12 mouse cellular contexts compared by ENCODE assay signal in the genomic region with DNA sequence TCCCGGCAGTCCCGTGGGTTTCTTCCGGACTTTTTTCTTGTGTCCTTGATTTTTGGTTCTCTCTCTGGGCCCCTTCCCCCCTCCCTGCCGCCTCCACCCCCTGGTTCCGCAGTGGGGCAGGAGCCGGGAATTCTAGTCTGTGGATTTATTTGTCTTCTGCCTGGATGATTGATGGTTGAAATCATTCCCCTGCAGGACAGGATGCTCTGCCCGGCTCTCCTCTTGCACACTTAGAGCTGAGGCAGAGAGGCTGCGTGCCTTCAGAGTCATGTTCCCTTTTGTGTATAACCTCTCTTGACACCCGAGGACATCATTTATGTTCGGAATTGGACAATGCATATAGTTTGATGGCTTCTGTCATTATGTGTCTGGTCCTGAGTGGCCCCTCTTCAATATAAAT.
DNase-seq lines count a peak whose midpoint lies in the region; ATAC-seq and TF ChIP-seq lines count a peak whose summit lies in the region.
"Had no signal": no experiment of that assay in that cellular context is flagged by ENCODE, and none has a peak within 500 bp of the region (broad histone marks: within the 10 kb centered on the region; RNA-seq: fewer than 3 reads in every experiment).

No protein-coding gene starts in this region.

- H3K4me2 ChIP-seq in forebrain, postnatal 0 days (ENCODE audit: low read depth): no peak overlapping the region
- no peak overlapping the region for H3K4me2 ChIP-seq in forebrain, embryonic 14.5 days (ENCODE audit: low read length)
- no peak overlapping the region for H3K4me2 ChIP-seq in lung, embryonic 16.5 days (ENCODE audit: low read depth, low read length)
- 0 out of 2 replicates have a peak overlapping the region, but pooled peaks have one; percentile 79 for H3K4me2 ChIP-seq in hindbrain, embryonic 15.5 days
- 0 out of 2 replicates have a peak overlapping the region, but pooled peaks have one; percentile 74 for H3K4me2 ChIP-seq in neural tube, embryonic 13.5 days

- H3K4me3 ChIP-seq in forebrain, postnatal 0 days (ENCODE audit: low read depth, low read length): no peak overlapping the region
- no peak overlapping the region for H3K4me3 ChIP-seq in forebrain, embryonic 14.5 days (ENCODE audit: low read depth, low read length)
- H3K4me3 ChIP-seq in lung, embryonic 16.5 days (ENCODE audit: low read length): no peak overlapping the region
- H3K4me3 ChIP-seq in hindbrain, embryonic 15.5 days: no peak overlapping the region
- no peak overlapping the region for H3K4me3 ChIP-seq in neural tube, embryonic 13.5 days

- H3K27me3 ChIP-seq in forebrain, postnatal 0 days (ENCODE audit: insufficient read depth, low read length): no peaks in the 10 kb centered on the region
- H3K27me3 ChIP-seq in forebrain, embryonic 14.5 days (replicated peaks; ENCODE audit: control insufficient read depth, insufficient read depth, low read length): no peaks in the 10 kb centered on the region
- no peaks in the 10 kb centered on the region for H3K27me3 ChIP-seq in lung, embryonic 16.5 days (ENCODE audit: control insufficient read depth, insufficient read depth, low read depth, low read length)
- H3K27me3 ChIP-seq in hindbrain, embryonic 15.5 days: no peaks in the 10 kb centered on the region
- H3K27me3 ChIP-seq in neural tube, embryonic 13.5 days: no peaks in the 10 kb centered on the region

- H3K36me3 ChIP-seq in forebrain, postnatal 0 days (ENCODE audit: insufficient read depth): no peaks in the 10 kb centered on the region
- H3K36me3 ChIP-seq in forebrain, embryonic 14.5 days (ENCODE audit: control insufficient read depth, insufficient read depth, low read length): no peaks in the 10 kb centered on the region
- H3K36me3 ChIP-seq in lung, embryonic 16.5 days (ENCODE audit: control insufficient read depth, insufficient read depth, low read length): no peaks in the 10 kb centered on the region
- H3K36me3 ChIP-seq in hindbrain, embryonic 15.5 days: no peaks in the 10 kb centered on the region
- H3K36me3 ChIP-seq in neural tube, embryonic 13.5 days: no peaks in the 10 kb centered on the region

- DNase-seq in forebrain, postnatal 0 days: no peak
- DNase-seq in forebrain, embryonic 14.5 days (ENCODE audit: low spot score): no peak
- DNase-seq in lung, postnatal 4 days: no peak
- DNase-seq in thymus, postnatal 36 days: no peak
- DNase-seq in layer of hippocampus, adult 9-10 months (ENCODE audit: low spot score): no peak
- DNase-seq: cerebellum, adult 11-12 months; heart, postnatal 4 days; left cerebral cortex, postnatal 4 days; thymus, postnatal 14 days had no signal

- no peaks in the 10 kb centered on the region for H3K4me1 ChIP-seq in forebrain, postnatal 0 days (ENCODE audit: insufficient read depth)
- 0 out of 2 replicates have a peak, but pooled peaks cover 5% of the 10 kb centered on the region for H3K4me1 ChIP-seq in forebrain, embryonic 14.5 days (ENCODE audit: control insufficient read depth, insufficient read depth, low read length)
- 0 out of 2 replicates have a peak, but pooled peaks cover 5% of the 10 kb centered on the region for H3K4me1 ChIP-seq in lung, embryonic 16.5 days (replicated peaks; ENCODE audit: control insufficient read depth, insufficient read depth, low read length)
- H3K4me1 ChIP-seq in hindbrain, embryonic 15.5 days (replicated peaks): peaks cover 18% of the 10 kb centered on the region
- peaks cover 21% of the 10 kb centered on the region for H3K4me1 ChIP-seq in neural tube, embryonic 13.5 days (replicated peaks)

- no peaks in the 10 kb centered on the region for H3K9me3 ChIP-seq in forebrain, postnatal 0 days (ENCODE audit: low read length)
- no peaks in the 10 kb centered on the region for H3K9me3 ChIP-seq in forebrain, embryonic 14.5 days (replicated peaks; ENCODE audit: control insufficient read depth, low read length)
- no peaks in the 10 kb centered on the region for H3K9me3 ChIP-seq in lung, embryonic 16.5 days (ENCODE audit: control insufficient read depth, low read length)
- H3K9me3 ChIP-seq in hindbrain, embryonic 15.5 days: no peaks in the 10 kb centered on the region
- H3K9me3 ChIP-seq in neural tube, embryonic 13.5 days: no peaks in the 10 kb centered on the region

- no peak for TF ChIP-seq CTCF in forebrain, postnatal 0 days (IDR thresholded peaks at IDR 0.05; ENCODE audit: low read depth)

- no peak overlapping the region for H3K27ac ChIP-seq in forebrain, postnatal 0 days (ENCODE audit: low read depth, low read length)
- no peak overlapping the region for H3K27ac ChIP-seq in forebrain, embryonic 14.5 days (ENCODE audit: low read depth, low read length)
- no peak overlapping the region for H3K27ac ChIP-seq in lung, embryonic 16.5 days (ENCODE audit: low read length)
- peak overlapping the region; percentile 74 for H3K27ac ChIP-seq in hindbrain, embryonic 15.5 days (replicated peaks)
- peak overlapping the region; percentile 82 for H3K27ac ChIP-seq in neural tube, embryonic 13.5 days (replicated peaks)

- 61% methylated on average over 10 of the region's 10 CpGs for WGBS in forebrain, postnatal 0 days
- WGBS in forebrain, embryonic 14.5 days: 64% methylated on average over 10 of the region's 10 CpGs
- WGBS in lung, embryonic 16.5 days: 8% methylated on average over 10 of the region's 10 CpGs
- 28% methylated on average over 10 of the region's 10 CpGs for WGBS in hindbrain, embryonic 15.5 days
- WGBS in neural tube, embryonic 13.5 days: 38% methylated on average over 10 of the region's 10 CpGs

- H3K9ac ChIP-seq in forebrain, postnatal 0 days: peak overlapping the region; percentile 63; the same call in 1 of the 2 replicates
- no peak overlapping the region for H3K9ac ChIP-seq in forebrain, embryonic 14.5 days (ENCODE audit: low read length)
- no peak overlapping the region for H3K9ac ChIP-seq in lung, embryonic 16.5 days (ENCODE audit: low read length)
- H3K9ac ChIP-seq in hindbrain, embryonic 15.5 days: no peak overlapping the region
- 0 out of 2 replicates have a peak overlapping the region, but pooled peaks have one; percentile 6 for H3K9ac ChIP-seq in neural tube, embryonic 13.5 days

- ATAC-seq in forebrain, postnatal 0 days: no peak
- no peak for ATAC-seq in forebrain, embryonic 14.5 days
- peak; percentile 23; the same call in 1 of the 2 replicates for ATAC-seq in lung, embryonic 16.5 days (ENCODE audit: low read depth)
- ATAC-seq in hindbrain, embryonic 15.5 days (ENCODE audit: low FRiP score, low read depth): no peak
- no peak for ATAC-seq in neural tube, embryonic 13.5 days (ENCODE audit: low read depth)

Comparison
In these comparisons a context has a peak if more than half of its experiments do, and no peak if none do; other contexts are left out.
1. H3K9ac ChIP-seq: peak in forebrain, postnatal 0 days (single experiment) and neural tube, embryonic 13.5 days (single experiment); none in forebrain, embryonic 14.5 days (single experiment), lung, embryonic 16.5 days (single experiment) and hindbrain, embryonic 15.5 days (single experiment).
2. H3K27ac ChIP-seq: peak in hindbrain, embryonic 15.5 days (single experiment) and neural tube, embryonic 13.5 days (single experiment); none in forebrain, postnatal 0 days (single experiment), forebrain, embryonic 14.5 days (single experiment) and lung, embryonic 16.5 days (single experiment).
3. H3K4me2 ChIP-seq: peak in hindbrain, embryonic 15.5 days (single experiment) and neural tube, embryonic 13.5 days (single experiment); none in forebrain, postnatal 0 days (single experiment), forebrain, embryonic 14.5 days (single experiment) and lung, embryonic 16.5 days (single experiment).